Mouse (Mus musculus) gastrocnemius, adult 18-20 months (tissue): ENCODE data around the gene Olfr1491. TPM values are rescaled to one million over a fixed set of nuclear protein-coding genes. Genes with fewer than 3 reads are reported as not detected.

Experiments used
- DNase-seq: peaks from one replicate; pipeline ENCODE4 v3.0.0; 2021; ENCODE audit warnings: low spot score
- long read RNA-seq, 2 experiments: library from polyadenylated mRNA; stranded (forward); transcript quantifications; one replicate each; pipeline ENCODE4 v2.0.0; 2021
- total RNA-seq, 2 experiments: library from RNA; stranded (reverse); gene quantifications; 2 replicates each; pipeline ENCODE4 v1.2.3; 2021

Olfr1491 gene
- total RNA-seq = not detected
- long read RNA-seq, experiment 1 = 0 reads
- long read RNA-seq, experiment 2 = 0 reads

DNA sequence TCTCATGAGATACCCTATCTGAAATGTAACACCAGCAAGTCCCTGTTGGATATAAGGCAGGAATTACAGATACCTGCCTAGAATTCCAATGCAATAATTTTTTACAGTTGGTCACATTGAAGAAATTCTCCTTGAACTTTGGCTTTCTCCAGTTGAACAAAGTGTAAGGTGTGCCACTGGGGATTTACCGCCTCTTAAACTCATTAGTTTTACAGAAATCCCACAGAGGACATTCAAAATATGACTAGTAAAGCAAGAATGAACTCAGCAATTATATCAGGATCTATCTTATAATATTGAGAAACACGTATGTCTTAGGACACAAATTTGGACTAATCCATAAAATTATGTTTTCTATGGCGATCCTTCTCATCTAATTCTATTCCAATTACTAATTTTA, at the start of gene Olfr1491:
TSS of gene Olfr1491 (plus strand) at position 301 of the 400 bp plus-strand sequence.
- DNase-seq = no peak

DNA sequence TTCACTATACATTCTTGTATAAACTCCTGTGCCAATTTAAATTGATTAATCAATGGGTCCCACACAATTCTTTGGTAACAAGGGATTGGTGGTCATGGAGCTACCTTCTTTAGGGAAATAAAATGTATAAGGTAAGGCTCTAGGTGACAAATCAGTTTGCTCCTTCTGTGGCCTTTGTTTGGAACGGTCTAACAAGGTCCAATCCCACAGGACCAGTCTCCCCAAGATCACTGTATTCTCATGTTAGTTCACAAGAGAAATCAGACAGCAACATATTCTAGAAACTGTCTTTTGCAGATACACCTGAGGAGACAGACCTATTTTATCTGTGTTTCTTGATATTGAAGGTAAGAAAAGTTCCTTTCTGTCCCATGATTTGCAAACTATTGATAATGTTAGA, 46.3 kb upstream of the Olfr1491 start, which contains the start of gene Olfr1490:
TSS of gene Olfr1490 (plus strand) at position 301 of the 400 bp plus-strand sequence.
- no peak for DNase-seq

DNA sequence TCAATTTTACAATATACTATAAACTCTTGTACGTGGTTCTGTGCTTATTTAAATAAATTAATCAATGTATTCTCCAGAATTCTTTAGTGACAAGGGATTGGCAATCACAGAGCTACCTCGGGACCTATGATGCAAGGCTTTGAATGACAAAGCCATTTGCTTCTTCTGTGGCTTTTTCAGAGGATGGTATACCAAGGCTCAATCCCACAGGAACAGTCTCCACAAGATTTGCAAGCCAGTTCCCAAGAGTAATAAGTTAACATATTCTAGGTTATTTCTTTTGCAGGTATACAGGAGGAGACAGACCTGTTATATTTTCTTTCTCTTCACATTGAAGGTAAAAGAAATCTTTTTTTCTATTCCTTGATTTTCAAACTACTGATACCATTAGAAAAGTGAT, 25.9 kb downstream of the Olfr1491 start, which contains the start of gene Olfr1493-ps1:
TSS of gene Olfr1493-ps1 (plus strand) at position 301 of the 400 bp plus-strand sequence.
- DNase-seq = no peak

DNA sequence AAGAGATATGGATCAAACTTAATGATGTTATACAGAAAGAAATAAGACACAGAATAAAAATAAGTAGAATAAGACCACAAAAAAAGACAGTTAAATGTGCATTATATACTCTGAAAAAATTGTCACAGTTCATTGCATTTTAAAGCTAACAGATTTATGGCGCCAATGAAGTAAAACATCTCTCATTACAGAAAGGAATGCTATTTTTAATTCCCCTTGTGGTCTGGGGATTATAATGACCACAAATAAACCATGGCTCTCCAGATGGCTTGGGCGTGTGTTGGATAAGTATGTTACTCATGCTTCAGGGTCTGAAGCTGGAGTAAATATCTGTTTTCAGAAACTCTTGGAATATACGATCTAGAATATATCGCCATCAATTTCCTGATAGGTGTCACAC, 42.4 kb downstream of the Olfr1491 start, which contains the start of gene Olfr1494:
TSS of gene Olfr1494 (plus strand) at position 301 of the 400 bp plus-strand sequence.
- DNase-seq = no peak

DNA sequence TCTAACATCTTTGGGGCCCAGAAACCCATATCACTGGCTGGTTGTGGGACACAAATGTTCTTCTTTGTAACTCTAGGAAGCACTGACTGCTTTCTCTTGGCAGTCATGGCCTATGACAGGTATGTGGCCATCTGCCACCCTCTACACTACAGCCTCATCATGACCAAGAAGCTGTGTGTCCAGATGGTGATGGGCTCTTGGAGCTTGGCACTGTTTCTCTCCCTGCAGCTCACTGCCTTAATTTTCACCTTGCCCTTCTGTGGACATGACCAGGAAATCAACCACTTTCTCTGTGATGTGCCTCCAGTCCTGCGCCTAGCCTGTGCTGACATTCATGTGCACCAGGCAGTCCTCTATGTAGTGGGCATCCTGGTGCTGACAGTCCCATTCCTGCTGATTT, 52.3 kb downstream of the Olfr1491 start:
- DNase-seq = no peak

Other genes starting within 250 kb of the Olfr1491 start
- not detected for gene Olfr1472, start 241.2 kb upstream of the Olfr1491 start, total RNA-seq
- gene Olfr1474, start 227.7 kb upstream of the Olfr1491 start, total RNA-seq = not detected
- gene Olfr1475, start 217.1 kb upstream of the Olfr1491 start, total RNA-seq = not detected
- gene Olfr1477, start 196.7 kb upstream of the Olfr1491 start, total RNA-seq = not detected
- gene Olfr1480, start 169.4 kb upstream of the Olfr1491 start, total RNA-seq = not detected
- gene Olfr1484, start 113.8 kb upstream of the Olfr1491 start, total RNA-seq = not detected
- gene Olfr1487, start 79.9 kb upstream of the Olfr1491 start, total RNA-seq = not detected
- not detected for gene Olfr1489, start 65.6 kb upstream of the Olfr1491 start, total RNA-seq
- gene Olfr1490, start 46.2 kb upstream of the Olfr1491 start, total RNA-seq = not detected
- gene Olfr1493-ps1, start 26.0 kb downstream of the Olfr1491 start, total RNA-seq = not detected
- not detected for gene Olfr1494, start 42.5 kb downstream of the Olfr1491 start, total RNA-seq
- gene Olfr1495, start 67.3 kb downstream of the Olfr1491 start, total RNA-seq = not detected
- gene Olfr1496, start 80.6 kb downstream of the Olfr1491 start, total RNA-seq = not detected
- not detected for gene Olfr1497, start 100.9 kb downstream of the Olfr1491 start, total RNA-seq
- not detected for gene Olfr1499, start 122.2 kb downstream of the Olfr1491 start, total RNA-seq
- not detected for gene Olfr1500, start 133.2 kb downstream of the Olfr1491 start, total RNA-seq
- not detected for gene Olfr1501, start 153.4 kb downstream of the Olfr1491 start, total RNA-seq
- not detected for gene Olfr1502, start 164.5 kb downstream of the Olfr1491 start, total RNA-seq
- gene Olfr1504, start 200.7 kb downstream of the Olfr1491 start, total RNA-seq = not detected
- gene Olfr1505, start 216.3 kb downstream of the Olfr1491 start, total RNA-seq = not detected